Mouse (Mus musculus) activated CD4-positive, CD25-positive, alpha-beta regulatory T cell, adult 9 weeks (primary cell): ENCODE results near the gene Ubb. TPM values are rescaled to one million over a fixed set of nuclear protein-coding genes. Genes with fewer than 3 reads are reported as not detected.

Source experiments
- polyA plus RNA-seq: library from polyadenylated mRNA; unstranded; fragments of 100-300 nt; shearing (Covaris generic); gene quantifications from one replicate; pipeline ENCODE4 v1.2.1, GENCODE M21; 2017

Gene Ubb
- polyA plus RNA-seq: 2,601 TPM

GRCm38 (mm10) chr11:62550727-62551225, at the start of gene Ubb:
Gene Ubb (plus strand): TSS chr11:62551171.

GRCm38 (mm10) chr11:62539089-62539890, 11.7 kb upstream of the Ubb start, which contains the start of gene Cenpv:
Gene Cenpv (minus strand): TSS chr11:62539261.

GRCm38 (mm10) chr11:62573959-62574702, 23.2 kb downstream of the Ubb start, which contains the start of gene Trpv2:
Gene Trpv2 (plus strand): TSS chr11:62574486.

Other genes starting within 250 kb of the Ubb start
- 14.0 TPM for gene Pigl, start 92.7 kb upstream of the Ubb start, polyA plus RNA-seq
- gene Ncor1, start 92.6 kb upstream of the Ubb start, polyA plus RNA-seq: 103 TPM
- gene Cenpv, start 11.9 kb upstream of the Ubb start, polyA plus RNA-seq: not detected
- 129 TPM for gene Trpv2, start 23.3 kb downstream of the Ubb start, polyA plus RNA-seq
- gene Lrrc75a, start 97.4 kb downstream of the Ubb start, polyA plus RNA-seq: 1.6 TPM
- gene Mmgt2, start 97.5 kb downstream of the Ubb start, polyA plus RNA-seq: 44.2 TPM
- gene Zfp287, start 180.7 kb downstream of the Ubb start, polyA plus RNA-seq: 33.2 TPM
- gene Gm10428, start 201.9 kb downstream of the Ubb start, polyA plus RNA-seq: not detected
- 2.8 TPM for gene Zfp286, start 238.3 kb downstream of the Ubb start, polyA plus RNA-seq